Mouse (Mus musculus) activated CD4-positive, CD25-positive, alpha-beta regulatory T cell, adult 4 months (primary cell): ENCODE data around the gene Kctd13. TPM values are rescaled to one million over a fixed set of nuclear protein-coding genes. Genes with fewer than 3 reads are reported as not detected.
"Not testable (repeated sequence)": the region's sequence is repeated elsewhere in the genome, so short reads cannot be mapped to it uniquely, and the experiment has no call there.

Experiments used
- ATAC-seq: one replicate; pipeline ENCODE4 v1.8.0; 2017
- polyA plus RNA-seq, 2 experiments: library from polyadenylated mRNA; unstranded; fragments of 100-300 nt; shearing (Covaris generic); gene quantifications; one replicate each; pipeline ENCODE4 v1.2.1; 2017

The Kctd13 gene
- polyA plus RNA-seq: 1 to 10 TPM; 7.7 to 8.4 TPM

DNA sequence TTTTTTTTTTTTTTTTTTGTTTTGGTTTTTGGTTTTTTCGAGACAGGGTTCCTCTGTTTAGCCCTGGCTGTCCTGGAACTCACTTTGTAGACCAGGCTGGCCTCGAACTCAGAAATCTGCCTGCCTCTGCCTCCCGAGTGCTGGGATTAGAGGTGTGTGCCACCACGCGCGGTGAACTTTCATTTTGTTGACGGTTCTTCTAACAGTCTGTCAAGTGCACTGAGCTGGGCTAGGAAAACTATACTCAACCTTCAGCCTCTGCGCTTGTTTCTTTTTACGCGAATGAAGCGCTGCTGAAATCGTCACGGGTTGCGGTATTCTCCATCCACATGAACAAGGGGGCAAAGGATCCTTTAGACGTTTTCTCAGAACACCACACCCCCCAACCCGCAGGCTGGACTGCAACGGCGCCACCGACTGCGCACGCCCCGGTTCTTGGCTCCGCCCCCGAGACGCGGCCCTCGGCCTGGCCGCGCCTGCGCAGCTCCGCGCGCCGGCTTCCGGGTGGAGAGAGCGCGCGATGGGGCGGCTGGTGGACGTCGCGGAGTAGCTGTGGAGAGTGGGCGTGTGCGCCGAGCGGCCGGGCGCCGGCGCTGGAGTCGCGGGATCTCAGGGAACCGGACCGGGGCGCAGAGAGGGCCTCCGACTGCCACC is at the start of gene Kctd13:
TSS of gene Kctd13 (plus strand) at position 496 of the 654 bp plus-strand sequence.
- ATAC-seq: peak; percentile 91

DNA sequence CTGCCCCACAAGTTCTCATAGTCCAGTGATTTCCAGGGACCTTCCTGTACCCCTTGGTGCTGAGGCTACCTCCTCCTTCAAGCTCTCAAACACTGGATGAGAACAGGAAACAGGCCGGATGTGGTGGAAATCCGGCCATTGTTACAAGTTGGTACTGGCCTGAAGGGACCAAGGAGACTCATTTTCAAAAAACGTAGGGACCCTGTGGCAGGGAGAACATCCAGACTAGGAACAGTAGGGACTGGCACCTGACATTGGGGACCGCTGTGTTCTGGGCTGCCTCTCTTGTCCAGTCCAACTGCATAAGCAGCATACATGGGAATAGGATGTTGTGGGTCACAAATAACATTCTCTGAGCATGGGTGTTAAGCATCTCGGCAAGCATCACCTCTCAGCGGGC is 47.6 kb upstream of the Kctd13 start:
- no peak for ATAC-seq

DNA sequence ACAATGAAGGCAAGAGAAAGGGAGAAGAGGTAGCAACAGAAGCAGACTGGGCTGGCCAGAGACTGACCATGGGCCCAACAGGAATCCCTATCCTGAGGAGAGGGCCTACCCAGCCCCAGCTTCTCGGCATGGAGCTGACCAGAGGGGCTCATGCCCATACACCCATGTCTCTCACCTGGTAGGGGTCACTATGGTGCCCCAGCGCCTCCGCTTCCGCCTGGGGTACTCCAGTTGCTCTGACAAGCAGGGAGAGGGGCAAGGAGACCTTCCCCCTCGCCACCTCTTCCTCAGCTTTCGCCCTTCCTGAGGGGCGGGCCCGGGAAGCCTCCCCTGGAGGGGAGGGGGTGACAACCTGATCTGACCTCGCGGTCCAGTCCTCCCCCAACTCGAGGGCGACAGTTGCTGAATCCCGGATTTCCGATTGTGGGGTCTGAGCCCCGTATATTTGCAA is 44.9 kb upstream of the Kctd13 start:
- no peak for ATAC-seq

DNA sequence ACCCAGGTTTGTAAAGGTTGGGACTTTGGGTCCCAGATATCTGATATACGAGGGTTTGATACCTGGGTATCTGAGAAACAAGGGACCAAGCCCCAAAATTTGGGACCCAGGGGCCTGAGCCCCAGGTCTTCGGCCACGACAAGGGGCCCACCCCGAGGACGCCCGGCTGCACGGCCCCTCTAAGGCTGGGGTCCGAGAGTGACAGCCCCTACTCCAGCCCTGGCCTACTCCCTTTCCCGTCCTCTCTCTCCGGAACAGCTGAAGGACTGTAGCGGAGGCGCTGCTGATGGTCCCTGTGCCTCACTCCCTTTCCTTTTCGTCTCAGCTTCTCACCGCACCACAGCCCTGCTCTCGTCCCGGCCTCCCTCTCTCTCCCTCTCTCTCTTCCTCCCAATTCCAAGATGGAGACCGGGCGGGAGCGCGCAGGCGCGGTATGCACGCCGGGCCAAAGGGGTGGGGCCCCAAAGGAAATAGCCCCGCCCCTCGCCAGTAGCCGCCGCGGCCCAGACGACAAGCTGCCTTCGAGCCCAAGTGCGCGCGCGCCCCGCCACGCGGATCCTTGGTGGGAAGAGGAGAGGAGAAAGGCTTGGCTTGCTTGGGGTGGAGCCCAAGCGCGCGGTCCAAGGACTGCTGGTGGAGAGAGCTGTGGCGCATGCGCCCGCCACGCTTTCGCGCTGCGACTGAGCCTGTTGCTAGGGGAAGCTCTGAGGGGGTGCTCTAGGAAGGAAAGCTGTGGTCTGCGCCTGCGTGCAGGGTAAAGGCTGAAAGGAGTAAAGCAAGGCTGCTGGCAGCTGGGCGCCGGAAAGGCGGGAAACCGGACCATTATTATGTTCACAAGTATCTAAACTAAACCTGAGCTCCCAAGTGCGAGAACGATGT is 44.2 kb upstream of the Kctd13 start, which contains the start of gene Taok2:
TSS of gene Taok2 (minus strand) at position 418 of the 879 bp plus-strand sequence.
- peak; percentile 86 for ATAC-seq

DNA sequence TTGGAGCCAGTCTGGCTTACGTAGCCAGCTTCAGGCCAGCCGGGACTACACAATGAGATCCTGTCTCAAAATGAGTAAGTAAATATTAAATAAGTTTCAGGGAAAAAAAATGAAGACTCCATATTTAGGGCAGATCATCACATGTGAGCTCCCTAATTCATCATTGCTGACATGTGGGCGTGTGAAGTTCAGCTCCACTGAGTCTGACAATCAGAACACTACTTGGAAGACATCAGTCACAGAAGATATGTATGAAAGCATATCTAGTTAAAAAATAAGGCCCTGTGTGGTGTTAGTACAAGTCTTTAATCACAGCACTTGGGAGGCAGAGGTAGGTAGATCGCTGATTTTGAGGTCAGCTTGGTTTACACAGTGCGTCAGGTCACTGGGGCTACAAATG is 41.4 kb upstream of the Kctd13 start:
- ATAC-seq: no peak

DNA sequence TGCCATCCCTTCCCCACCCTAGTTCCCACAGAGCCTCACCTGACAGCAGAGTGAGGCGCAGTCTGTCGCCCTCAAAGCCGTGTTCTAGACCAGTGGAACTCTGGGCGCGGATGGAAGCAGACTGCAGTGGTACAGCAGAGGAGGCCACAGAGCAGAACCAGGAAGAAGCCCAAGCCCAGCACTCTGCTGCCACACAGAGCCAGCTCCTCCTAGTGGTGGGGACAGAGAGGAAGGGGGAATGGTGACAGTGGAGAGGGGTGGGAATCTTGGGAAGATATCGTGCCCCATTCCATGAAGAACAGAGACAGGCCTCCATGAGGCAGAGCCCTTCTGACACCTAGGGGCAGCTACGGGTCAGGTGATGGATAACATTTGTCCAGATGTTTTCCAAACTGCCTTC is 39.8 kb upstream of the Kctd13 start:
- no peak for ATAC-seq

DNA sequence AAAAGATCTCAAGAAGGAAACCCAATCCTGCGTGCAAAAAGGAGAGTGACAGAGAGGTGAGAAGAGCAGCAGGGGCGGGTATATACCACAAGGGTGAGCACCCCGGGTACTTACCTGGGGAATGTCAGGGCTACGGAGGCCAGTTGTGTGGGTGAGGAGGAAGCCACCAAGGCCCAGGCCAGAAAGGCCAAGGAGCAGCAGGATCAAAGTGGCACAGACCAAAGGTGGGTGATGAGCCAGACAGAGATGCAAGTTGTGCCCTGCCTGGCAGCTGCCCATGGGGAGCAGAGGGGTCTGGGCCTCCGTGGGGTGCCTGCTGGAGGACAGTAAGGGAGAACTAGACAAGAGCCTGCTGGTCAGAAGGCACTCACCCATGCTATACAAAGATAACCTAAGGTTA is 31.8 kb upstream of the Kctd13 start:
- ATAC-seq: no peak

DNA sequence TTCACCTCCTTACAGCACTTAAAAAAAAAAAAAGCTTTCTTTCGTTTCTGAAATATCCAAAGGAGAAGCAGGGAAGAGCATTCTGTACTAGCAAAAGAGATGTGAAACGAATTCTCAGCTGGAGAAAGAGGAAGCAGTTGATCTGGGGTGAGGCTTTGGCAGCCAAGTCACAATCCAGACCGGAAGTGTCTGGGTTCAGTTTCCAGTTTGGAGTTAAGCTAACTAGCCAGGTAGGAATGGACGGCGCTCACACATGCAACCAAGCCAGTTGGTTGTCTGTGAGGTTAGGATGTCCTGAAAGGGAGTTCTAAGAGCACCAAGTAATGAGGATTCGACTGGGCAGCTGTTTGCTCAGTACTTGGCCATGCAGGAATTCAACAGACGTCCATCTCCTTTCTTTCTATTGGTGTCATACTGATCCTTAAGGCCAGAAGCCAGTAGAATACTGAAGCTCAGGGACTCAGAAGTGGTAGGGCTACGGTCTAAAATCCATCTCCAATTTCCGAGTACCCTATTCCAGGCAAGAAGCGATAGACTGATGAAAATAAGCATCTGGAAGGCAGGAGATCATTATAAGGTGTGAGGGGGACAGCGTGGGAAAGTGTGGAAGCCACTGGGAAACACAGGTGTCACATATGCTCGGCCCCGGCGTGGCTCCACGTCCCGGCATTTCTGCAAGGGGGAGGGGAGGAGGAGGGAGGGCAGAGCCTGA is 31.1 kb upstream of the Kctd13 start:
- ATAC-seq: no peak

DNA sequence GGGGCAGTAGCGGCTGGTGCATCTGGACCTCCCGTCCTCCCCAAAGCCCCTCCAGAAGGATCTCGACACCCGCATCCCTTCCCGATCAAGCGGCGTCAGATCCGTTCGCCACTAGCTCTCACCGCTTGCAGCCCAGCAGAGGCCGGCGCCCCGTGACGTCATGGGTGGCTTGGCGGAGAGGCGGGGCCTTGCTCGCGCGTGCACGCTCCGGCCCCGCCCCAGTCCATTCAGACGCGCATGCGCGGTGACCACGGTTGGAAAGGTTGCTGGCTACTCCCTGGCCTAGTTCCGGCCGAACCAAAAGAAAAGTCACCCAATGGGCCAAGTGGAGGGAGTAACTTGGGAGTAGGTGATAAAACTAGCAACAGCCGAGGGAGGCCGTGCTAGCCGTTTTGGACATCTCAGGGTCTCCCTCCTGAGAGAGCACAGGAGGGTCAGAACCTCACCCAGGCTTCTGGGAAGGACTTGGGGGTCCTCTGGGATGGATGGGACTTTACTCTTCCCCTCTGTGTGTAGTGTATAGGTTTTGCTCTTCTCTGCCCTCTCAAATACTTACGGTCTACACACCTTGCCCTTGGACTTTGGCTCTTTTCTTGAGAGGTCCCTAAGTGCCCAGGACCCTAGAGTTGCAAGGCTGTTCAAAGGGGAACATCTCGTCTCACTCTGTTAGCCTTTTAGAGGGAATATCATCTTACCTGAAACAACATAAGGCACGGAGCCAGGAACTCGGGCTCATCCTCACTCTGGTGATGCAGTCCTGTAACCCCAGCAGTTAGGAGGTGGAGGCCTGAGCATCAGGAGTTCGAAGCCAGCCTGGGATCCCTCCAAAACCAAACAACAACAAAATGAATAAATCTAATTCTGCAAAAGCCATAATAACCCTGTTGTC is 30.3 kb upstream of the Kctd13 start:
- ATAC-seq: peak; percentile 73

DNA sequence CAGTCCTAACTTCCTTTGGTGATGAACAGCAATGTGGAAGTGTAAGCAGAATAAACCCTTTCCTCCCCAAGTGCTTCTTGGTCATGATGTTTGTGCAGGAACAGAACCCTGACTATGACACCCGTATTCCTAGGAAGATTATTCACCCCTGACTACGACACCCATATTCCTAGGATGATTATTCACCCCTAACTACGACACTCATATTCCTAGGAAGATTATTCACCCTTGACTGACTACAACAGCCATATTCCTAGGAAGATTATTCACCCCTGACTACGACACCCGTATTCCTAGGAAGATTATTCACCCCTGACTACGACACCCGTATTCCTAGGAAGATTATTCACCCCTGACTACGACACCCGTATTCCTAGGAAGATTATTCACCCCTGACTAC is 28.9 kb upstream of the Kctd13 start:
- ATAC-seq: not testable (repeated sequence)

DNA sequence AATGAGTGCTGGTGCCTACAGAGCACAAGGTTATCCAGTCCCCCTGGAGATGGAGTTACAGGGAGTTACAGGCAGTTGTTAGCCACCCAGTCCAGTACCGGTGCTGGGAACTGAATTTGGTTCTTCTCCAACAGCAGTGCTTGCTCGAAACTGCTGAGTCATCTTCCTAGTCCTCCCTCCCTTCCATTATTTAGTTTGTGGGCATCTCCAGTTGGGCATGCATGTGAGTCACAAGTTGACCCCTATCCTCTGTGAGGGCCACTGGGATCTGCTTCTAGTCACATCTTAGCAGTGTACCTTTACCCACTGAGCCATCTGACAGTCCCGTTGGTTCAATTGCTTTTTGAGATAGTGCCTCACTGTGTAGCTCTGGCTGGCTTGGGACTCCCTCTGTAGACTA is 23.1 kb upstream of the Kctd13 start:
- no peak for ATAC-seq

DNA sequence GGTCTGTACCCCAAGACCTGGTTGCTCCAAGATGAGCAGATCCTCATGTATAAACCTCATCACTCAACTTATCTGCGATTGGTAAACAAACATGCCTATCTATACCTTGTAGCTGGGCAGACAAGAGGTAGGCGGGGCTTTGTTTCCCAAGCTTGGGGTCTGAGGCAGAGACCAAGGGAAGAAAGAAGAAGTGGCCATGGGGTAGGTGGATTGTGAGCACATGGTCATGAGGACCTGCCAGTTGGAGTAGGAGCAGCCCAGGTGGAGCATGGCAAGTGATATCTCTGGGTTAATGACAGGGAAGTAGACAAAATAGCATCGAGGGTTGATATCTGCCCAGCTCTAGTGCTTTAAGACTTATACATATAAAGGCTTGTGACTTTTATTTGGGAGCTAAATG is 13.8 kb upstream of the Kctd13 start:
- no peak for ATAC-seq

DNA sequence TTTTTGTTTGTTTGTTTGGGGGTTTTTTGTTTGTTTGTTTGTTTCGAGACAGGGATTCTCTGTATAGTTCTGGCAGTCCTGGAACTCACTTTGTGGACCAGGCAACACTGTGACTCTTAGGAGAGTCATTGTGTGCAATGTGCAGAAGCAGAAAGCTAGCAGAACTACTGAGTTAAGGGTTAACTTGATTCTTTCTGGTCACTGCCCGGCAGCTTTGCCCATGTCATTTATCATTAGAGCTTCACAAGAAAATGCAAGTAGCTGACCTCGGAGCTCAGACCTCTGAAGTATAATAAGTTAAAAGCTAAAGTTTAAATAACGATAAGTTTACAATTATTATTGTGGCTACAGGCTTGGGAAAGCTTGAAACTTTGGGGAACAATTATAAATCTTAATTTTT is 10.3 kb upstream of the Kctd13 start:
- not testable (repeated sequence) for ATAC-seq

DNA sequence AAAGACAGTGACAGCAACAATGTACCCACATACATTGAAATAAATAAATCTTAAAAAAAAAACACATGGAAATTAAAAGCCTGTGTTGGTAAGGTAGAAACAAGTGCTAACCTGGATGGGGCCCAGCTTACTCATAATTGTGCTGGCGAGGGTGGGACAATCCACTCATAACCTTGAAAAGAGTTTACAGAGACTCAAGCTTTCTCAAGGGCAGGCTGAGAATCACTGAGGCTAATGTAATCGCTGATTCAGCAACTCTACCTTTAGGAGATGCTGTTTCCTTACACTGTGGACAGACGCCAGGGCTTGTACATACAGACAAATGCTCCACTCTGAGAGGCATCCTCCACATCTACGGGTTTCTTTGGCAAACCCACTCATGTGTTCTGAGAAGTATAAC is 8.7 kb upstream of the Kctd13 start:
- no peak for ATAC-seq

DNA sequence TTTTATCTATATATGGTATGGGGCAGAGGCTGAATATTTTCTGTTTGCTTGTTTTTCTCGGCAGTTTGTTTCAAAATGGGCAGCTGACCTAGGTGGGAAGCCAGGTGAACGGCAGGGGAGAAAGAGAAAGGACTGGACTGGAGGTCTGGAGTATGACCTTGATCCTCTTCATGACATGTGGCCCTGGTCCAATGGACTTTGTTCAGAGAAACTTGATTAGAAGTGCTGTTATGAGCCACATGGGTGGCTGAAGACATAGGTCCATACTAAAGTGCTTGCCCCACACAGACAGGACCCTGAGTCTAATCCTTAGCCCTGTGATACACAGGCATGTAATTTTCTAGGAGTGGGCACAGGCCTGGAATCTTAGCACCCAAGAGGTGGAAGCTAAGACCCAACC is 7.1 kb upstream of the Kctd13 start:
- ATAC-seq: no peak

DNA sequence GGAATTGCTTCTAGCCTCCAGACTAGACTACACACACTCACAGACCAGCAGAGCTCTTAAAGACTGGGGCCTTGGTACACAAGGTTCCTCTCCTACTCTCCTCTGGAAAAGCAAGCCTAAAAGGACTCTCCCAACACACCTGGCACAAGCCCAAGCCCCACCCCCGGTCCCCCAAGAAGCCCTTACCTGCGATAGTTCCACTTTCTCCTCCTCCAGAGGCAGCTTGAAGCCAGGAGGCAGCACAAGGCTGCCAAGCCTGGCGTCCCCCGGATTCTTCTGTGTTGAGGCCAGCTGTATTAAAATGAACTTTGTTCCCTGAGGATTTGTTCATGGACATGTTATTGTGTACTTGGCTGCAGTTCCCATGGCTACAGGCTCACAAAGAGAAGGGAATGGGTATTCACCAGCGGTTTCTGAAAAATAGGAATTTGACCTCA is 6.0 kb upstream of the Kctd13 start, which contains the start of gene Tmem219:
TSS of gene Tmem219 (minus strand) at position 294 of the 437 bp plus-strand sequence.
- no peak for ATAC-seq

DNA sequence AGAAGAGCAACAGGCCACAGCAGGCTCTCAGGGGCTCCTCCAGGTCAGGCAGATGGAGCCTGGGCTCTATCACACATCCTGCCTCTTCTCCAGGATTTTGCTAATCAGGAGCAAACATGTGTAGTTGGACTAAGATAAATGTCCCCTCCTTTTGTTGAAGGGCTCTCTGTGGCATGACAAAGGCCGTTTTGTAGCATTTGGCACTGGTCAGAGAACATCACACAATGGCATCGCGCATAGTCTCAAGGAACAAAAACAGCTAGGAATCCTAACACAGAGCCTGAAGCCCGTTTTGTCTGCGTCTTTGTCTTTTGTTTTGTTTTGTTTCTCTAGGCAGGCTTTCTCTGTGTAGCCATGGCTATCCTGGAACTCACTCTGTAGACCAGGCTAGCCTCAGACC is 4.7 kb upstream of the Kctd13 start:
- ATAC-seq: no peak

DNA sequence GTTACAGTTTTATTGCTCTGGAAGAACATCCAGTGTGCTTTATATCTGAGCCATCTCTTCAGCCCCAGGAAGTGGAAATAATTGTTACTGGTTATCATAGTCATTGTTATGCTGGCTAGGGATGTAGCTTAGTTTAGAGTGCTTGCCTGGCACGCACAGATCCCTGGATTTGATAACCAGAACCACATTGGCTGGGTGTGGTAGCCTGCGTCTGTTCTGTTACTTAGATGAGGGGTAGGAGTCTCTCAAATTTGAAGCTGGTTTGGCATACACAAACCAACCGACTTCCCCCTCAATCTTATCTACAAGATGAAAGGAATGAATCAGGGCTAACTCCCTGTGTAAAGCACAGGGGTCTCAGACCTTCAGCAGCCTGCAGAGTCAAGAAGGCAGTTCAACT is 2.4 kb upstream of the Kctd13 start:
- no peak for ATAC-seq

DNA sequence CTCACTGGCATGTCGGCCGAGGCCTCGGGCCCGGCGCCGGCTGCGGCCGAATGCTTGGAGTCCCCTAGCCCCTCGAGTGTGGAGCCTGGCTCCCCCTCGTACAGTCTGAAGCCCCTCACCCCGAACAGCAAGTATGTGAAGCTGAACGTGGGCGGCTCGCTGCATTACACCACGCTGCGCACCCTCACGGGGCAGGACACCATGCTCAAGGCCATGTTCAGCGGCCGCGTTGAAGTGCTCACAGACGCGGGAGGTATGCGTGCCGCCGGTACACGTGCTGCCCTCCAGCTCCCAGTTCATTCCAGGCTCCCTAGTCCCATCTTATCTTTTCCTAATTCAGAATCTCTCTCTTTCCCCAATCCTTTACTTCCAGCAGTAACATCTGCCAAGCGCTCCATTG is 367 bp downstream of the Kctd13 start:
- peak; percentile 22 for ATAC-seq

DNA sequence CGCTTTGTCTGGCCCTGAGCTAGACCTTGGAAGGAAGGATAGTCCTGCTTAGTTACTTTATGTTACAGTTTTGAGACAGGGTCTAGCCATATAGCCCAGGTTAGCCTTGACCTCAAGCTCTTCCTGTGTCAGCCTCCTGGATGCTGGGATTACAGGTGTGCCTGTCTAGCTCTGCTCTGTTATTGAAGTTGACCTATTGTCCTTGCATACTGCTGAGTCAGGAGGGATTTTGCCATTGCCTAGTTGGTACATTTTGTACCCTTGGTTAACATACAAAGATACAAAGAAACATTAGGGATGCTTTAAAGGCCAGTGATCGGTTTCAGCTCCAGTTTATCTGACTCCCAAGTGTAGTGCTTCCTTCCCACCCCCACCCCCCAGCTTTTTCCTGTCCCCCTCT is 4.0 kb downstream of the Kctd13 start:
- no peak for ATAC-seq

DNA sequence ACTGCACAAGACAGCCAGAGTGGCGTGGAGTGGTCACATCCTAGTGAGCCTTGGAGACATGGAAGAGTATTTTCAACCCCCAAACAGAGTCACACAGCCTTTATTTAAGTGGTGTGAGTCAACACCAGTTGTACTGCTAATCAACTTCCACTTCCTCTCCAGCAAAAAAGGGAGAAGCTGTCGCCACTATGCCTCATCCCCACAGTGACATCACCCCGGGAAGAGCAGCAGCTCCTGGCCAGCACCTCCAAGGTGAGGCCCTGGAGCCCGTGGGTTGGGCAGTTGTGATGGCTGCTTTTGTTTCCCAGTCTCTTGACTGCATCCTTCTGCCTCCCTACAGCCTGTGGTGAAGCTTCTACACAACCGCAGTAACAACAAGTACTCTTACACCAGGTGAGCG is 12.5 kb downstream of the Kctd13 start:
- no peak for ATAC-seq

DNA sequence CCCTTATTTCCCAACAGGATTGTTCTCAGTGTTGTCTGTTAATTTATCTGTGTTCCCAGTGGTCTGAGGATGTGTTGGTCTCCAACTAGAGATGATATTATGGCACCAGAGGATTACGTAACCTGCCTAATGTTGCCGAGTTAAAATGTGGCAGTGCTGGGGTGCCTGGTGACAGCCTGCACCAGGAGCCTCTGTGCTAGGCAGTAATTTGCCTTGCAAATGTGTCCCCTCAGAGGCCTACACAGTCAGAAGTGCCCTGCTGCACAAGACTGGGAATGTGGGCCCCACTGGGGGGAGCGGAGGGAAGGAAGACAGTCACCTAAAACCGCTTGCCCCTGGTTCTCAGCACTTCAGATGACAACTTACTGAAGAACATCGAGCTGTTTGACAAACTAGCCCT is 13.1 kb downstream of the Kctd13 start:
- ATAC-seq: no peak
